Mouse (Mus musculus): ENCODE measurements at regions not wholly inside any gene's neighbourhood (a gene's known extent, or its start where the extent isn't known, plus 50 kb on each side); places are given as distances from the start of the nearest gene placed in this dataset.

DNA sequence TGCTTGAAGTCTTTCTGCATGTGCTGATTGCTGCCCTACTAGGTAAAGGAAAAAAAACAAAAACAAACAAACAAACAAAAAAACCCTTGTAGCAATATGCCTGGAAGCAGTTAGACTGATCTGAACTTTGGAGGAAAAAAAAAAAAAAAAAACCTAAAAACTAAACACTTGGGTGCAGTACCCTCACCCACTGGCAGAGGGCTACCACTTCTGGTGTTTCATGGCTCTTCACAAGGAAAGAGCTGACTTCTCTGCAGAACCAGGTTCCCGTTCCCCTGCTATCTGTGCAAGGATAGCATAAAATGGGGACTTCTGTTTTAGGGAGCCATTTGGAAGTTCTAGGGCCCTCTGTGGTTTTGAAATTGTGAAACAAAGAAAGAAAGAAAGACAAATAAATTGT, 52.2 kb upstream of the Otud4 start:
- ATAC-seq (ENCODE audit: low read depth) (no peak), DNase-seq (ENCODE audit: low spot score) (peak; percentile 75)
- H3K9me3 ChIP-seq (ENCODE audit: control insufficient read depth, low read length), result no peaks in the 10 kb centered on the region
- H3K27me3 ChIP-seq (replicated peaks; ENCODE audit: control insufficient read depth, insufficient read depth, low read length), result no peaks in the 10 kb centered on the region
- H3K27ac ChIP-seq (replicated peaks; ENCODE audit: low read depth, low read length), result no peak overlapping the region
- WGBS, result 19% methylated on average over 1 of the region's 1 CpGs
- H3K4me3 ChIP-seq (ENCODE audit: low read depth, low read length), result no peak overlapping the region
- H3K4me2 ChIP-seq (ENCODE audit: low read depth, low read length), result no peak overlapping the region
- H3K36me3 ChIP-seq (ENCODE audit: control insufficient read depth, insufficient read depth, low read length), result no peaks in the 10 kb centered on the region
- no peaks in the 10 kb centered on the region for H3K4me1 ChIP-seq (ENCODE audit: control insufficient read depth, insufficient read depth, low read length)
- H3K9ac ChIP-seq (ENCODE audit: low read depth, low read length), result no peak overlapping the region

DNA sequence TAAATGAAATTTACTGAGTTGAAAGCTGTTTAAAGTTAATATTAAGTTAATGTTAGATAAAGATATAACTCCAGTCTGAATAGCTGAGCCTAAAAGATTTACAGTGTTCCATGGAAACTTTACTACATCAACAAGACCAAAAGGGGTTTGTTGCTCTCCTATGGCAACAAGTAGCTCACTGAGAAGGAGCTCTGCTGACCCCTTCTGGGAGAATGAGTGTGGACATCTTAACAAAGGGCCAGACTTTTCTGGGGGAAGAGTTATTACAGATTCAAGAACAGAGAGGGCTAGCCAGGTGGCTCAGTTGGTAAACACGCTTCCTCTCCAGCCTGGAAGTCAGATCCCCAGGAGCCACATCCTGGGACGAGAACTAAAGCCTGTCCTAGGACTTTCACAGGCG, 54.5 kb upstream of the Otud4 start:
- H3K9ac ChIP-seq (ENCODE audit: low read depth, low read length), result no peak overlapping the region
- H3K36me3 ChIP-seq (ENCODE audit: control insufficient read depth, insufficient read depth, low read length), result no peaks in the 10 kb centered on the region
- no peak overlapping the region for H3K4me3 ChIP-seq (ENCODE audit: low read depth, low read length)
- peak; percentile 71; the same call in 1 of the 2 replicates for ATAC-seq (ENCODE audit: low read depth)
- no peak overlapping the region for H3K4me2 ChIP-seq (ENCODE audit: low read depth, low read length)
- no peaks in the 10 kb centered on the region for H3K9me3 ChIP-seq (ENCODE audit: control insufficient read depth, low read length)
- no peaks in the 10 kb centered on the region for H3K27me3 ChIP-seq (replicated peaks; ENCODE audit: control insufficient read depth, insufficient read depth, low read length)
- H3K27ac ChIP-seq (replicated peaks; ENCODE audit: low read depth, low read length), result no peak overlapping the region
- H3K4me1 ChIP-seq (ENCODE audit: control insufficient read depth, insufficient read depth, low read length), result no peaks in the 10 kb centered on the region
- WGBS, result 42% methylated on average over 3 of the region's 3 CpGs
- DNase-seq (ENCODE audit: low spot score), result peak; percentile 92

GRCm38 (mm10) chr8:79583326-79583725, 56.1 kb upstream of the Otud4 start:
- no peak overlapping the region for H3K27ac ChIP-seq (replicated peaks; ENCODE audit: low read depth, low read length)
- H3K4me3 ChIP-seq (ENCODE audit: low read depth, low read length), result no peak overlapping the region
- H3K4me2 ChIP-seq (ENCODE audit: low read depth, low read length), result no peak overlapping the region
- no peaks in the 10 kb centered on the region for H3K4me1 ChIP-seq (ENCODE audit: control insufficient read depth, insufficient read depth, low read length)
- WGBS, result 35% methylated on average over 6 of the region's 6 CpGs
- DNase-seq (ENCODE audit: low spot score) (peak; percentile 18), ATAC-seq (ENCODE audit: low read depth) (no peak)
- no peaks in the 10 kb centered on the region for H3K27me3 ChIP-seq (replicated peaks; ENCODE audit: control insufficient read depth, insufficient read depth, low read length)
- H3K9me3 ChIP-seq (ENCODE audit: control insufficient read depth, low read length), result no peaks in the 10 kb centered on the region
- H3K9ac ChIP-seq (ENCODE audit: low read depth, low read length), result no peak overlapping the region
- no peaks in the 10 kb centered on the region for H3K36me3 ChIP-seq (ENCODE audit: control insufficient read depth, insufficient read depth, low read length)

- Histone ChIP-seq H3K4me2 (ENCODE audit: low read depth, low read length) (no peak overlapping the region), H3K9me3 (ENCODE audit: control insufficient read depth, low read length) (no peaks in the 10 kb centered on the region), H3K4me3 (ENCODE audit: low read depth, low read length) (no peak overlapping the region), H3K36me3 (ENCODE audit: control insufficient read depth, insufficient read depth, low read length) (no peaks in the 10 kb centered on the region), H3K9ac (ENCODE audit: low read depth, low read length) (no peak overlapping the region), H3K4me1 (ENCODE audit: control insufficient read depth, insufficient read depth, low read length) (no peaks in the 10 kb centered on the region), H3K27ac (replicated peaks; ENCODE audit: low read depth, low read length) (no peak overlapping the region), H3K27me3 (replicated peaks; ENCODE audit: control insufficient read depth, insufficient read depth, low read length) (no peaks in the 10 kb centered on the region)
- ATAC-seq (ENCODE audit: low read depth) (no peak), DNase-seq (ENCODE audit: low spot score) (no peak)
- WGBS, result 64% methylated on average over 2 of the region's 2 CpGs
Measured at GRCm38 (mm10) chr8:79582195-79582594, 57.2 kb upstream of the Otud4 start.

DNA sequence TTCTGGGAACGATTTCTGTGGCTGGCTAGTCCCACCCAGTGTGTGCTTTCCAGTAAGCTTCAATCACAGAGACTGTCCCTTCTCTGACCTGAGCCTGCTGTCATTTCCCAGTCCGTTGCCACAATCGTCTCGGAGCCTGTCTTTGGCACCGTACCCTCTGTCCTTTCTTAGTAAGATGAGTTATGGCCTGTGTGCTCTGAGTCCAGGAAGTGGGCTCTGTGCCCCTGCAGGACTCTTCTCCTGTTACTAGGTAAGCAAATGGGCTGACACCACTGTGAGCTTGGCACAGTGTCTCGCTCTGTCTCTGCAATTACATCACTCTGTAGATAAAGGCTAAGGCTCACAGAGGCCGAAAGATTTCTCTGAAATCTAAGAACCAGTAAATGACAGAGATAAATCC, 63.3 kb upstream of the Otud4 start:
- Histone ChIP-seq H3K9me3 (ENCODE audit: control insufficient read depth, low read length) (no peaks in the 10 kb centered on the region), H3K4me2 (ENCODE audit: low read depth, low read length) (no peak overlapping the region), H3K4me3 (ENCODE audit: low read depth, low read length) (no peak overlapping the region), H3K9ac (ENCODE audit: low read depth, low read length) (no peak overlapping the region), H3K36me3 (ENCODE audit: control insufficient read depth, insufficient read depth, low read length) (no peaks in the 10 kb centered on the region), H3K27ac (replicated peaks; ENCODE audit: low read depth, low read length) (no peak overlapping the region), H3K27me3 (replicated peaks; ENCODE audit: control insufficient read depth, insufficient read depth, low read length) (no peaks in the 10 kb centered on the region), H3K4me1 (ENCODE audit: control insufficient read depth, insufficient read depth, low read length) (no peaks in the 10 kb centered on the region)
- WGBS, result 66% methylated on average over 7 of the region's 7 CpGs
- DNase-seq (ENCODE audit: low spot score) (peak; percentile 26), ATAC-seq (ENCODE audit: low read depth) (peak; percentile 30; the same call in 1 of the 2 replicates)

DNA sequence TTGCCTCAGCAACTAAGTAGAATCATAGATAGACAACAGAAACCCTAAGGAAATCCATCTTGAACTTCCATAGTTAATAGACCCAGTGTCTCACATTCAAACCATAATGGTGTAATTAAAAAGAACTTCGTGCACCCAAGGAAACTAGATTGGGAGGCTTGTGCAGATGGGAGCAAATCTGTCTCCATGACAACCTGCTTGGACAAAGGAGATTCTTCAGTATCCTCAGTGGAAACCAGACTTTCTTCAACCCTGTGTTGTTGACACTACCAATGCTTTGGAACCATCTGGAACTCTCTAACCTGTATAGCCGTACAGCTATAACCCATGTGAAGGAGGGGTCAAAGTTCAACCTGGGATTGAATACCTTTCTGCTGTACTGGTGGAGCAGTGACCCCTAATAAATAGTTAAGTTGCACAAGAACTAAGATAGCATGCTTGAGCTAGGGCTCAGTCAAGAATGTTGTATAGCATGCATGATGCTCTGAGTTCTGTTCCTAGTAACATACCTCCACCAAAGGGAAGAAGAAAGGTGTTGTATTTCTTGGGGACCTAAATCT, 64.2 kb upstream of the Otud4 start:
- H3K36me3 ChIP-seq (ENCODE audit: control insufficient read depth, insufficient read depth, low read length), result no peaks in the 10 kb centered on the region
- no peak overlapping the region for H3K4me2 ChIP-seq (ENCODE audit: low read depth, low read length)
- H3K27ac ChIP-seq (replicated peaks; ENCODE audit: low read depth, low read length), result no peak overlapping the region
- DNase-seq (ENCODE audit: low spot score), result no peak
- ATAC-seq (ENCODE audit: low read depth), result no peak
- no peaks in the 10 kb centered on the region for H3K27me3 ChIP-seq (replicated peaks; ENCODE audit: control insufficient read depth, insufficient read depth, low read length)
- H3K9me3 ChIP-seq (ENCODE audit: control insufficient read depth, low read length), result no peaks in the 10 kb centered on the region
- WGBS, result 54% methylated on average over 2 of the region's 2 CpGs
- H3K4me3 ChIP-seq (ENCODE audit: low read depth, low read length), result no peak overlapping the region
- no peak overlapping the region for H3K9ac ChIP-seq (ENCODE audit: low read depth, low read length)
- H3K4me1 ChIP-seq (ENCODE audit: control insufficient read depth, insufficient read depth, low read length), result no peaks in the 10 kb centered on the region

DNA sequence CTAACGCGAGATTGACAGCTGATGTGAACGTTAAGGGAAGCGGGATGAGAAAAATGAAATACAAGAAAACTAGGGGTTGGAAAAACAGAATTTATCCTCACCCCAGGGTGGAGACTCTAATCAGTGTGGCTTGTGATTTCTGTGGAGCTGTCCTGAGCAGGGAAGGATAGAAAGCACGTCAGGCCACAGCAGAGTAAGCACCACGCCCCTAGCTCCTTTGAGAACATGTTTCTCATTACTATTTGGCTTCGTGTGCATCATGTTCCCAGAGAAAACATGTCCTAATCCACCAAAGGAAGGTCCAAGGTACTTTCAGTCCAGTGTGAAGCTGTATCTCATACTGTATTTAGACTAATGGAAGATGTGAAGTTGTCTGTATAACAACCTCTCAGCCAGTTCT, 65.9 kb upstream of the Otud4 start:
- DNase-seq (ENCODE audit: low spot score), result peak; percentile 34
- WGBS, result 74% methylated on average over 7 of the region's 7 CpGs

GRCm38 (mm10) chr8:79572526-79572925, 66.9 kb upstream of the Otud4 start:
- no peak overlapping the region for H3K9ac ChIP-seq (ENCODE audit: low read depth, low read length)
- H3K36me3 ChIP-seq (ENCODE audit: control insufficient read depth, insufficient read depth, low read length), result no peaks in the 10 kb centered on the region
- H3K4me3 ChIP-seq (ENCODE audit: low read depth, low read length), result no peak overlapping the region
- H3K27me3 ChIP-seq (replicated peaks; ENCODE audit: control insufficient read depth, insufficient read depth, low read length), result no peaks in the 10 kb centered on the region
- H3K4me1 ChIP-seq (ENCODE audit: control insufficient read depth, insufficient read depth, low read length), result no peaks in the 10 kb centered on the region
- DNase-seq (ENCODE audit: low spot score), result no peak
- ATAC-seq (ENCODE audit: low read depth), result no peak
- no peak overlapping the region for H3K27ac ChIP-seq (replicated peaks; ENCODE audit: low read depth, low read length)
- no peak overlapping the region for H3K4me2 ChIP-seq (ENCODE audit: low read depth, low read length)
- 94% methylated on average over 5 of the region's 5 CpGs for WGBS
- H3K9me3 ChIP-seq (ENCODE audit: control insufficient read depth, low read length), result no peaks in the 10 kb centered on the region

More for the DNA sequence above, 65.9 kb upstream of the Otud4 start:
- Histone ChIP-seq H3K9ac (ENCODE audit: low read depth, low read length) (no peak overlapping the region), H3K27ac (replicated peaks; ENCODE audit: low read depth, low read length) (no peak overlapping the region), H3K27me3 (replicated peaks; ENCODE audit: control insufficient read depth, insufficient read depth, low read length) (no peaks in the 10 kb centered on the region), H3K4me2 (ENCODE audit: low read depth, low read length) (no peak overlapping the region), H3K4me3 (ENCODE audit: low read depth, low read length) (no peak overlapping the region), H3K36me3 (ENCODE audit: control insufficient read depth, insufficient read depth, low read length) (no peaks in the 10 kb centered on the region), H3K9me3 (ENCODE audit: control insufficient read depth, low read length) (no peaks in the 10 kb centered on the region), H3K4me1 (ENCODE audit: control insufficient read depth, insufficient read depth, low read length) (no peaks in the 10 kb centered on the region)
- ATAC-seq (ENCODE audit: low read depth), result no peak

- H3K36me3 ChIP-seq (ENCODE audit: control insufficient read depth, insufficient read depth, low read length), result no peaks in the 10 kb centered on the region
- peaks cover 9% of the 10 kb centered on the region for H3K4me1 ChIP-seq (ENCODE audit: control insufficient read depth, insufficient read depth, low read length)
- H3K4me3 ChIP-seq (ENCODE audit: low read depth, low read length), result no peak overlapping the region
- H3K9me3 ChIP-seq (ENCODE audit: control insufficient read depth, low read length), result no peaks in the 10 kb centered on the region; the same call in 1 of the 2 replicates
- H3K9ac ChIP-seq (ENCODE audit: low read depth, low read length), result no peak overlapping the region
- no peaks in the 10 kb centered on the region for H3K27me3 ChIP-seq (replicated peaks; ENCODE audit: control insufficient read depth, insufficient read depth, low read length)
- H3K27ac ChIP-seq (replicated peaks; ENCODE audit: low read depth, low read length), result 0 out of 2 replicates have a peak overlapping the region, but pooled peaks have one; percentile 82
- no peak overlapping the region for H3K4me2 ChIP-seq (ENCODE audit: low read depth, low read length)
- no peak for DNase-seq (ENCODE audit: low spot score)
- no peak for ATAC-seq (ENCODE audit: low read depth)
- WGBS, result 88% methylated on average over 6 of the region's 6 CpGs
Measured at GRCm38 (mm10) chr8:79563101-79563500, 76.3 kb upstream of the Otud4 start.

Data from embryonic facial prominence, embryonic 14.5 days (tissue).